Mouse (Mus musculus) ES-Bruce4 (cell line): Measurements from ENCODE around the gene Tpr. TPM values are rescaled to one million over a fixed set of nuclear protein-coding genes. Genes with fewer than 3 reads are reported as not detected.

Experiments used
- H3K27ac ChIP-seq: 2 replicates; pipeline ENCODE4 v1.5.1; 2012; ENCODE audit warnings: low read length, inconsistent platforms; ENCODE audit not compliant: insufficient read depth
- H3K27me3 ChIP-seq: 2 replicates; pipeline ENCODE4 v1.6.1; 2012; ENCODE audit warnings: mild to moderate bottlenecking, low read length, inconsistent platforms; ENCODE audit not compliant: control insufficient read depth, poor library complexity, insufficient read depth, severe bottlenecking
- H3K36me3 ChIP-seq: 2 replicates; pipeline ENCODE4 v1.6.1; 2012; ENCODE audit warnings: inconsistent platforms, mild to moderate bottlenecking, low read length, moderate library complexity; ENCODE audit not compliant: control insufficient read depth, poor library complexity, insufficient read depth, severe bottlenecking
- H3K4me1 ChIP-seq: one replicate; pipeline ENCODE4 v1.8.1; 2011; ENCODE audit warnings: low read length; ENCODE audit not compliant: control insufficient read depth, insufficient read depth
- H3K4me3 ChIP-seq: 2 replicates; pipeline ENCODE4 v1.5.1; 2011; ENCODE audit warnings: low read depth, mild to moderate bottlenecking, low read length
- H3K9ac ChIP-seq: 2 replicates; pipeline ENCODE4 v1.6.1; 2012; ENCODE audit warnings: low read depth, mild to moderate bottlenecking, inconsistent platforms; ENCODE audit not compliant: poor library complexity, severe bottlenecking
- H3K9me3 ChIP-seq: replicated peaks from 2 replicates; pipeline ENCODE4 v1.6.1; 2012; ENCODE audit warnings: mild to moderate bottlenecking, low read length, inconsistent platforms; ENCODE audit not compliant: control insufficient read depth, poor library complexity, insufficient read depth, severe bottlenecking
- CTCF ChIP-seq: IDR thresholded peaks from one replicate; pipeline ENCODE4 v1.8.1; 2011; ENCODE audit warnings: low read depth, low read length
- EP300 ChIP-seq: IDR thresholded peaks from 2 replicates; pipeline ENCODE4 v1.6.1; 2011; ENCODE audit warnings: low read depth, low read length; ENCODE audit not compliant: insufficient read depth
- POLR2A ChIP-seq: IDR thresholded peaks from one replicate; pipeline ENCODE4 v1.8.1; 2011; ENCODE audit warnings: low read length; ENCODE audit not compliant: insufficient read depth
- polyA plus RNA-seq: library from polyadenylated mRNA; stranded (reverse); fragments of >200 nt; gene quantifications from 2 replicates; pipeline ENCODE4 v1.2.4, GENCODE M21; 2011; ENCODE audit warnings: low read depth; ENCODE audit not compliant: missing spikeins, insufficient read depth, insufficient read length

Gene Tpr
- polyA plus RNA-seq, 1 experiment = 254 TPM

DNA sequence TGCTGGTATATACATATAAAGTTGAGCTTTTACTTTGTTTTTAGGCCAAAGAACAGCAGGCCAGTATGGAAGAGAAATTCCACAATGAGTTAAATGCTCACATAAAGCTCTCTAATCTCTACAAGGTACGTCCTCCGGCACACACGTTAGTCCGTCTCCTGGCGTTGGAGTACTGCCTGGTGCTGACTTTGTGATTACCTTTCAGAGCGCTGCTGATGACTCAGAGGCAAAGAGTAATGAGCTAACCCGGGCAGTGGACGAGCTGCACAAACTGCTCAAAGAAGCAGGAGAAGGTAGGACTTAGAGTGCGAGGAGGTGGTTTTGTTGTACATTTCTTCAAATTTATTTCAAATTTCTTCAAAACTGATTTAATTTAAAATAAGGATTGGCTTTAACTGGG lies 14.6 kb downstream of the Tpr start:
- peaks cover 59% of the 10 kb centered on the region for H3K36me3 ChIP-seq
- TF ChIP-seq EP300 (no peak), POLR2A (no peak), CTCF (no peak)

DNA sequence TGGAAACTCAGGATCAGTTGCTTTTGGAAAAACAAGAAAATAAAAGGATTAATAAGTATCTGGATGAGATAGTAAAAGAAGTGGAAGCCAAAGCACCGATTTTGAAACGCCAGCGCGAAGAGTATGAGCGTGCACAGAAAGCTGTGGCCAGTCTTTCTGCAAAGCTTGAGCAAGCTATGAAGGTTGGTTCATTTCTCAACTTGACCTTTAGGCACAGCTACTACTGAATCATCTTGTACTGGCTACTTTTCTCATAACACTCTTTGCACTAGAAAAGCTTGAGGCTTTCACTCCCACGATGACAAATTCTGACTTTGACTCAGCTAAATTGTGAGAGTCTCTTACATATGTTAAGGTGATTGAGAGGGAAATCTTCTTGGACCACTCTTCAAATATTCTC lies 17.4 kb downstream of the Tpr start:
- no peak overlapping the region for H3K9ac ChIP-seq
- no peak overlapping the region for H3K4me3 ChIP-seq
- H3K36me3 ChIP-seq = peaks cover 61% of the 10 kb centered on the region
- no peaks in the 10 kb centered on the region for H3K27me3 ChIP-seq
- TF ChIP-seq EP300 = no peak
- TF ChIP-seq CTCF = no peak
- no peak for TF ChIP-seq POLR2A
- no peak overlapping the region for H3K27ac ChIP-seq
- H3K4me1 ChIP-seq = no peaks in the 10 kb centered on the region
- no peaks in the 10 kb centered on the region for H3K9me3 ChIP-seq

More for the DNA sequence above, 14.6 kb downstream of the Tpr start:
- Histone ChIP-seq H3K4me3 (no peak overlapping the region), H3K9me3 (no peaks in the 10 kb centered on the region), H3K27me3 (no peaks in the 10 kb centered on the region), H3K4me1 (no peaks in the 10 kb centered on the region), H3K9ac (no peak overlapping the region), H3K27ac (no peak overlapping the region)

DNA sequence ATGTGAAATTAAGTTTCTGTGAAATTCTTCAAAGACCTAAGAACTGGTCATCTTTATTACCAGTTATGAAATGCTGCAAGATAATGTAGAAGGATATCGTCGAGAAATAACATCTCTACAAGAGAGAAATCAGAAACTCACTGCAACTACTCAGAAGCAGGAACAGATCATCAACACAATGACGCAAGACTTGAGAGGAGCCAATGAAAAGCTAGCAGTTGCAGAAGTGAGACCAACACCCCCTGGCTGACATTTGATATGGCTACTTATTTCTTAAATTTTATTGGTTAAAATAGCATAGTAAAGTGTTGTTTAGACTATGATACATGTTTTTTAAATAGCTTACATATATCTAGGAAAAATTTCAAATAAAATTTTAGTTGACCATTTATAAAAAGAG lies 23.4 kb downstream of the Tpr start:
- Histone ChIP-seq H3K27ac (no peak overlapping the region), H3K9me3 (no peaks in the 10 kb centered on the region), H3K9ac (no peak overlapping the region), H3K4me1 (no peaks in the 10 kb centered on the region), H3K4me3 (no peak overlapping the region), H3K27me3 (no peaks in the 10 kb centered on the region), H3K36me3 (peaks cover 71% of the 10 kb centered on the region)
- no peak for TF ChIP-seq EP300
- no peak for TF ChIP-seq CTCF
- TF ChIP-seq POLR2A = no peak

DNA sequence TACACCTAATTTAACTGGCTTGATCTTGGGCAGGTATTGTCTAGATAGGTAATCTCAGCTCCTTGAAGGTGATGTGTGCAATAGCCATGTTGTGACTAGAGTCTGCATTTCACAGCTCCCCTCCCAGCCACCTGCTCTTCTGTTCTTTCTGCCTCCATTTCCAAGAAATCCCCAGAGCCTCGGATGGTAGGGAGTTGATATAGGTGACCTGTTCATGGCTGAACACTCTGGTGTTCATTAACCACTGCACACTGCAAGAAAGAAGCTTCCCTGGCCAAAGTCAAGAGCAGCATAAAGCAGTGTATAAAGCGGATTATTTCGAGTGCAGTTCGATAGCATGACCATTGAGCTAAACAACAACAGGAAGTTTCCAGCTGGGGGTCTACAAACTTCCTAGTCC lies 25.8 kb downstream of the Tpr start:
- TF ChIP-seq POLR2A = no peak
- no peak for TF ChIP-seq EP300
- no peak for TF ChIP-seq CTCF
- Histone ChIP-seq H3K36me3 (peaks cover 72% of the 10 kb centered on the region), H3K27ac (no peak overlapping the region), H3K27me3 (no peaks in the 10 kb centered on the region), H3K4me3 (no peak overlapping the region), H3K9me3 (no peaks in the 10 kb centered on the region), H3K4me1 (no peaks in the 10 kb centered on the region), H3K9ac (no peak overlapping the region)

DNA sequence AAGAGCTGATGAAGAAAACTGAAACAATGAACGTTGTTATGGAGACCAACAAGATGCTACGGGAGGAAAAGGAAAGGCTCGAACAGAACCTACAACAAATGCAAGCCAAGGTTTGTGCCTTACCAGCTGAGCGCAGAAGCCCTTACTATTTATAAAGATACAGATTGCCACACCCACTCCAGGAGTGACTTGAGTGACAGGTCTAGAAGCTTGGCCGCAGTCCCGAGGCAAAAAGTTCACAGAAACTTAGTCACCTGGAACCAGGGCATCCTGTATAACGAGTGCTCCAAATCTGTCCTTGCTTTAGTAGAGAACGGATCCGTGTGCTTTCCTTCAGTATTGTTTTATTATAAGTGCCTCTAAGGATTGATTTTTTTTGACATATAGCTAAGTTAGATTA lies 33.0 kb downstream of the Tpr start:
- Histone ChIP-seq H3K27me3 (no peaks in the 10 kb centered on the region), H3K36me3 (peaks cover 75% of the 10 kb centered on the region), H3K27ac (no peak overlapping the region), H3K4me1 (no peaks in the 10 kb centered on the region), H3K4me3 (no peak overlapping the region), H3K9me3 (no peaks in the 10 kb centered on the region), H3K9ac (no peak overlapping the region)
- TF ChIP-seq EP300 (no peak), POLR2A (no peak), CTCF (no peak)

DNA sequence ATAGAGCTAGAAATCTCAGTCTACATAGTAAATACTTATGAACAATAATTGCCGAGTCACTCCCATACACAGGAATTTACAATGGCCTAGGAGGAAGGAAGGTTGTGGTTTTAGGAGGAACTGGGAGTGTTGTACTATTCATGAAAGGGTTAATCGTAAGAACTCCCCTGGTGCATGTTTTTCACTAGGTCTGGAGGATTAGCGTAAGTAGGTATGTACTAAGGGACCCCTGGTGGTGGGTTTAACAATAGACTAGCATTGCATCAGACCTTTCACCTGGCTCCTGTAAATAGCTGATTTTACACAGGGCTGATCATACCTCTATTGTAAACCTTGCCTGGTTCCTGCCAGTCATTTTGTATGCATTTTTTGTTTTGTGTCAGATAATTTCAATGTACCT lies 33.6 kb downstream of the Tpr start:
- no peaks in the 10 kb centered on the region for H3K27me3 ChIP-seq
- H3K36me3 ChIP-seq = peaks cover 76% of the 10 kb centered on the region
- H3K27ac ChIP-seq = no peak overlapping the region
- no peaks in the 10 kb centered on the region for H3K4me1 ChIP-seq
- H3K4me3 ChIP-seq = no peak overlapping the region
- TF ChIP-seq POLR2A (no peak), EP300 (no peak), CTCF (no peak)
- H3K9me3 ChIP-seq = no peaks in the 10 kb centered on the region
- H3K9ac ChIP-seq = no peak overlapping the region

DNA sequence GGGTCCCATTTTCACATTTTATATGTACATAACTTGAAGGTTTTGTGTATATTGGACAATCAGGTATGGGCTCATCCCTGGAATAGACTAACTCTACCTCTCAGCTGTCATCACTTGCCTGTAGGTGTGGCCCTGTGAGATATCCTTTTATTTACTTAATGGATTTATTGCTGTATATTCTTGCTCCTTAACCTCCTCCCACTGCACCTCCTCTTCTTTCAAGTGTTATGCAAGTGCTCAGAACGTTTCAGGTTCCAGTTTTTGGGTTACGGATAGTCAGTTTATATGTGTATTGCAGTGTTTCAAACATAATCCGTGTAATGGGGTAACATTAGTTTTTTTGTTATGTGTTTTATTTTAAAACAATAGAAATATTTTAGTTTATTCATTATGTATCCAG lies 46.0 kb downstream of the Tpr start:
- H3K36me3 ChIP-seq = peaks cover 56% of the 10 kb centered on the region
- no peaks in the 10 kb centered on the region for H3K27me3 ChIP-seq
- H3K9ac ChIP-seq = no peak overlapping the region
- TF ChIP-seq EP300 (no peak), CTCF (no peak), POLR2A (no peak)
- H3K27ac ChIP-seq = no peak overlapping the region
- H3K9me3 ChIP-seq = no peaks in the 10 kb centered on the region
- no peaks in the 10 kb centered on the region for H3K4me1 ChIP-seq
- H3K4me3 ChIP-seq = no peak overlapping the region
